Comparison of ENCODE assay signal across 16 mouse cellular contexts in genomic region chr11:52043224-52043623, GRCm38 (mm10). TPM values are rescaled to one million over a fixed set of nuclear protein-coding genes. Genes with fewer than 3 reads are reported as not detected.
DNase-seq lines count a peak whose midpoint lies in the region; ATAC-seq and TF ChIP-seq lines count a peak whose summit lies in the region.
"Had no signal": no experiment of that assay in that cellular context is flagged by ENCODE, and none has a peak within 500 bp of the region (broad histone marks: within the 10 kb centered on the region; RNA-seq: fewer than 3 reads in every experiment).

No protein-coding gene starts in this region.

- no peaks in the 10 kb centered on the region for H3K9me3 ChIP-seq in kidney, embryonic 15.5 days (replicated peaks)
- H3K9me3 ChIP-seq: forebrain, embryonic 13.5 days; heart, embryonic 15.5 days; intestine, embryonic 15.5 days had no signal

- no peak for TF ChIP-seq POLR2A in kidney, adult 2 months (IDR thresholded peaks at IDR 0.05; ENCODE audit: low read depth, low read length)
- no peak for TF ChIP-seq POLR2A in cortical plate, adult 2 months (IDR thresholded peaks at IDR 0.05; ENCODE audit: extremely low read depth, insufficient read depth, low read length)

- no peak for ATAC-seq in kidney, embryonic 15.5 days (replicated peaks; ENCODE audit: low FRiP score)
- ATAC-seq: forebrain, embryonic 13.5 days; intestine, embryonic 15.5 days had no signal

- no peak overlapping the region for H3K27ac ChIP-seq in kidney, adult 2 months (ENCODE audit: insufficient read depth, low read depth, low read length)
- no peak overlapping the region for H3K27ac ChIP-seq in kidney, embryonic 15.5 days
- H3K27ac ChIP-seq in cortical plate, adult 2 months (ENCODE audit: insufficient read depth, low read length), result no peak overlapping the region
- H3K27ac ChIP-seq: forebrain, embryonic 13.5 days; heart, embryonic 15.5 days; intestine, embryonic 15.5 days; macrophage had no signal

- H3K4me2 ChIP-seq in kidney, embryonic 15.5 days, result no peak overlapping the region
- H3K4me2 ChIP-seq: forebrain, embryonic 13.5 days; heart, embryonic 15.5 days; intestine, embryonic 15.5 days had no signal

- DNase-seq in kidney, adult 2 months, result no peak
- DNase-seq in 3T3-L1 (ENCODE audit: low read depth, low spot score) (peak; percentile 34), A20 (ENCODE audit: low read depth, low spot score) (peak; percentile 56)
- no peak for DNase-seq in embryo, embryonic 11 days
- DNase-seq in neural tube, embryonic 10.5 days (ENCODE audit: extremely low spot score, low spot score), result no peak
- DNase-seq in left cerebral cortex, adult 18-20 months (ENCODE audit: low spot score in 2 of 2), result no peak
- DNase-seq: gastrocnemius, postnatal 25 days; layer of hippocampus, adult 9-11 months; spleen, adult 18-20 months; thymus, adult 18-20 months had no signal

- H3K36me3 ChIP-seq in kidney, adult 2 months (ENCODE audit: control insufficient read depth, insufficient read depth, low read length), result no peaks in the 10 kb centered on the region
- no peaks in the 10 kb centered on the region for H3K36me3 ChIP-seq in kidney, embryonic 15.5 days
- H3K36me3 ChIP-seq: heart, embryonic 15.5 days; intestine, embryonic 15.5 days had no signal

- H3K27me3 ChIP-seq in kidney, adult 2 months (replicated peaks; ENCODE audit: control insufficient read depth, insufficient read depth, low read length), result no peaks in the 10 kb centered on the region
- no peaks in the 10 kb centered on the region for H3K27me3 ChIP-seq in kidney, embryonic 15.5 days
- H3K27me3 ChIP-seq: forebrain, embryonic 13.5 days; heart, embryonic 15.5 days; intestine, embryonic 15.5 days had no signal

- no peak overlapping the region for H3K4me3 ChIP-seq in kidney, adult 2 months (ENCODE audit: insufficient read depth, low read depth, low read length)
- H3K4me3 ChIP-seq in kidney, embryonic 15.5 days (replicated peaks), result no peak overlapping the region
- no peak overlapping the region for H3K4me3 ChIP-seq in cortical plate, adult 2 months (ENCODE audit: insufficient read depth, low read length)
- H3K4me3 ChIP-seq: forebrain, embryonic 13.5 days; heart, embryonic 15.5 days; intestine, embryonic 15.5 days had no signal

- no peak overlapping the region for H3K9ac ChIP-seq in kidney, embryonic 15.5 days
- H3K9ac ChIP-seq: forebrain, embryonic 13.5 days; heart, embryonic 15.5 days; intestine, embryonic 15.5 days had no signal

- 72% methylated on average over 3 of the region's 3 CpGs for WGBS in kidney, adult 2 months
- 86% methylated on average over 3 of the region's 3 CpGs for WGBS in kidney, embryonic 15.5 days

- H3K4me1 ChIP-seq in kidney, adult 2 months (ENCODE audit: control insufficient read depth, insufficient read depth, low read length), result peaks cover 3% of the 10 kb centered on the region; the same call in 1 of the 2 replicates
- peaks cover 9% of the 10 kb centered on the region; the same call in 1 of the 2 replicates for H3K4me1 ChIP-seq in kidney, embryonic 15.5 days
- H3K4me1 ChIP-seq in cortical plate, adult 2 months (ENCODE audit: control insufficient read depth, insufficient read depth, low read length), result no peaks in the 10 kb centered on the region
- H3K4me1 ChIP-seq: forebrain, embryonic 13.5 days; intestine, embryonic 15.5 days had no signal

- TF ChIP-seq CTCF in kidney, adult 2 months (conservative IDR thresholded peaks at IDR 0.05; ENCODE audit: insufficient read depth, insufficient read length, low read depth, low read length), result peak; percentile 35
- TF ChIP-seq CTCF in cortical plate, adult 2 months (IDR thresholded peaks at IDR 0.05; ENCODE audit: extremely low read depth, insufficient read depth, low read length), result peak; percentile 42

RNA-seq across cellular contexts. Expression of gene Cdkl3, which starts 39.2 kb away (rescaled TPM):
- 1.6 and 1.8 TPM in 2 replicates for polyA plus RNA-seq in kidney, adult 2 months (2012; rRNA removed)
- 8.4 and 8.7 TPM in 2 replicates for polyA plus RNA-seq in kidney, embryonic 15.5 days (2015; fragmentation: Nextera tagmentation; extraction: Ambion mirVana)
- 13.1 and 13.7 TPM in 2 replicates for polyA plus RNA-seq in cortical plate, adult 2 months (2012; rRNA removed)
- total RNA-seq in left cerebral cortex, adult 18-20 months (2021), result 10 to 100 TPM; 16.8 to 18.0 TPM

RNA-seq across cellular contexts. Expression of gene Ube2b, which starts 42.7 kb away (rescaled TPM):
- polyA plus RNA-seq in kidney, adult 2 months (2012; rRNA removed), result 48.5 and 70.9 TPM in 2 replicates
- 211 and 228 TPM in 2 replicates for polyA plus RNA-seq in kidney, embryonic 15.5 days (2015; fragmentation: Nextera tagmentation; extraction: Ambion mirVana)
- 221 and 234 TPM in 2 replicates for polyA plus RNA-seq in cortical plate, adult 2 months (2012; rRNA removed)
- total RNA-seq in left cerebral cortex, adult 18-20 months (2021), result 100 to 1,000 TPM; 189 to 191 TPM

RNA-seq across cellular contexts. Expression of gene Ppp2ca, which starts 55.3 kb away (rescaled TPM):
- 30.9 and 38.0 TPM in 2 replicates for polyA plus RNA-seq in kidney, adult 2 months (2012; rRNA removed)
- polyA plus RNA-seq in kidney, embryonic 15.5 days (2015; fragmentation: Nextera tagmentation; extraction: Ambion mirVana), result 80.2 and 80.6 TPM in 2 replicates
- 106 and 107 TPM in 2 replicates for polyA plus RNA-seq in cortical plate, adult 2 months (2012; rRNA removed)
- 100 to 1,000 TPM; 120 to 124 TPM for total RNA-seq in left cerebral cortex, adult 18-20 months (2021)

Comparison
In these comparisons a context has a peak if more than half of its experiments do, and no peak if none do; other contexts are left out.
1. DNase-seq: peak in 3T3-L1 (single experiment) and A20 (single experiment); none in kidney, adult 2 months (single experiment), embryo, embryonic 11 days (single experiment), neural tube, embryonic 10.5 days (single experiment) and left cerebral cortex, adult 18-20 months (0 of 2).